Mouse (Mus musculus) E14TG2a.4 (cell line): Measurements from ENCODE around the gene Elf5.

Experiments used
- H3K27me3 ChIP-seq: 2 replicates; pipeline ENCODE4 v1.6.1; 2014; ENCODE audit warnings: low read length, control low read depth; ENCODE audit not compliant: insufficient read depth
- H3K36me3 ChIP-seq: 2 replicates; pipeline ENCODE4 v1.6.1; 2014; ENCODE audit warnings: low read length, control low read depth; ENCODE audit not compliant: insufficient read depth
- H3K4me1 ChIP-seq: replicated peaks from 2 replicates; pipeline ENCODE4 v1.6.1; 2014; ENCODE audit warnings: low read depth, low read length, control low read depth
- H3K4me3 ChIP-seq: replicated peaks from 2 replicates; pipeline ENCODE4 v1.5.1; 2014; ENCODE audit warnings: mild to moderate bottlenecking, low read length
- H3K9me3 ChIP-seq: 2 replicates; pipeline ENCODE4 v1.6.1; 2014; ENCODE audit warnings: low read length, control low read depth
- CTCF ChIP-seq: conservative IDR thresholded peaks from 2 replicates; pipeline ENCODE4 v1.5.1; 2014; ENCODE audit warnings: low read length
- NANOG ChIP-seq: IDR thresholded peaks from 2 replicates; pipeline ENCODE4 v1.6.1; 2014; ENCODE audit warnings: borderline replicate concordance, low read length, mixed read lengths
- POU5F1 ChIP-seq: IDR thresholded peaks from 2 replicates; pipeline ENCODE4 v1.6.1; 2014; ENCODE audit warnings: low read length, borderline replicate concordance

Gene Elf5

DNA sequence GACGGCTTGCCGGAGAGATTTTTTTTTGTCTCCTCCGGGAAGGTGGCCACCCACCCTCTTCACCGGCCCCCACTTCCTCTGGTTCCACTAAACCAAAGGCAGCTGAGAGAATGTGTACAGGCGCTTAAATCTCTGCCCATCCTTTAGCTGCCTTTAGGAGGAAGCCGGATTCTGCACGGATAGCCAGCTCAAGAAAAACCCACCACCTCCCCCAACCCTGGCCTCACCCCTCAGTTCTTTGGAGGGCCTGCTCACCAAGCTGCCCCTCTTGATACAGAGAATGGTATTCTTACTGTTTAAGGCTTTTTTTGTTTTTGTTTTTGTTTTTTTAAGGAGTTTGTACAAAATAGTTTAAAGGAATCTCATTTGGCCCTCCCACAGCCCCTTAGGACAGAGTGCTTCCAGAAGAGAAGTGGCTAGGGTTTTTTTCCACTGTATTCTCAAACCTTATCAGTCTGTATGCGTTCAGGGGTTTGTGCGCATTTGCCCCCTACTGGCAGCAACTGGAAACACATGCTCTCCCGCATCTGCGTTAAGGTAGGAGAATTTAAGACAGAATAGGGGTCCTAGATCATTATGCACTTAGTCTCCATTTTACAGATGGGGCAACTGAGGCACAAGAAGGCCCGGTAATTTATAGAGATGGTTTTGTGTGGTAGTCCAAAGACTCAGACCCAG, 13.0 kb downstream of the Elf5 start:
- no peak overlapping the region for H3K4me3 ChIP-seq
- TF ChIP-seq CTCF (peak; percentile 91), NANOG (no peak)
- H3K9me3 ChIP-seq: no peaks in the 10 kb centered on the region
- no peaks in the 10 kb centered on the region for H3K36me3 ChIP-seq
- H3K4me1 ChIP-seq: peaks cover 10% of the 10 kb centered on the region
- H3K27me3 ChIP-seq: peaks cover 12% of the 10 kb centered on the region

DNA sequence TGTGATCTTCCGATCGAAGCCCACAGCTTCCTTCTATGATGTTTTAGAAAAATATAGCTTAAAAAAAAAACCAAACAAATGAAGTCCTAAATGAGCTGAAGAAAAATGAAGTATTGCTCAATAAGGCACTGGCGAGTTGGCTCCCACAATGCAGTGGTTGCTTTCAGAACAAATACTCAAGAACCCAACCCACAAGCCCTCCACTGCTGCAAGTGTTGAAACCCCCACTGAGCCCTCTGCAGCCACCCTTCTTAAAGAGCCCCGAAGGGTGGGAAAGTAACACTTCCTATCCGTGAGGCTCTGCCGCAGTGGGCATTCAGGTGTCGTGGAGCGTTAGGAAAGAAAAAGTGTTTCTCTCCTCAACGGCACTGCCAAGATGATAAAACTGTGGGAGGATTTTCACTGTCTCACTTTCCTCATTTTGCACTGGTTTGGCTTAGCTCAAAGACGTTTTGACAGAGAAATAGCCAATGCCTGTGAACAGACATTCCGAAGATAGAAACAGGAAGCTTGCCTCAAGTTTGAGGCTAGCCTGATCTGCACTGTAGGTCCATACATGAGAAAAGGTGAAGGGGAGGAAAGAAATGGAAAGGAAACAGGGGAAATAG, 14.1 kb downstream of the Elf5 start:
- H3K4me1 ChIP-seq: peaks cover 10% of the 10 kb centered on the region
- no peaks in the 10 kb centered on the region for H3K9me3 ChIP-seq
- TF ChIP-seq CTCF (no peak), POU5F1 (no peak), NANOG (no peak)
- no peak overlapping the region for H3K4me3 ChIP-seq
- H3K36me3 ChIP-seq: no peaks in the 10 kb centered on the region
- H3K27me3 ChIP-seq: peaks cover 18% of the 10 kb centered on the region

DNA sequence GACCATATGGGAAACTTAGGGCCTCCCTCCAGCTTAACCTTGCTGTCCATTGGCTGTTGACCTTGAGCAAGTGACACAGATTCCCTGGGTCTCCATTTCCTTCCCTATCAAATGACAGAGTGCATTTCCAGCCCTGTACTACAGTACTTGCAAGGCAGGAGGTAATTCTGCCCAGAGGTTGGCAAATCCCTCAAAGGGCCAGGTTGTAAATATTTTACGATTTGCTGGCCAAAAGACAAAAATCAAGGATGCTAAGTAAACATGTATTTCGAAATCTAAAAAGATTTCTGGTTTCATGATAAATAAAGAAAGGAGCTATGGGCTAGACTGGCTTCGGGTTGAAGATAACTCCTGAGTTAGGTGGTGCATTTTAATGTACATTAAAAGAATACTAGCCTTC, 16.9 kb downstream of the Elf5 start:
- Histone ChIP-seq H3K36me3 (no peaks in the 10 kb centered on the region), H3K27me3 (peaks cover 17% of the 10 kb centered on the region), H3K9me3 (no peaks in the 10 kb centered on the region), H3K4me3 (no peak overlapping the region), H3K4me1 (peaks cover 10% of the 10 kb centered on the region)
- TF ChIP-seq POU5F1 (no peak), CTCF (no peak), NANOG (no peak)

DNA sequence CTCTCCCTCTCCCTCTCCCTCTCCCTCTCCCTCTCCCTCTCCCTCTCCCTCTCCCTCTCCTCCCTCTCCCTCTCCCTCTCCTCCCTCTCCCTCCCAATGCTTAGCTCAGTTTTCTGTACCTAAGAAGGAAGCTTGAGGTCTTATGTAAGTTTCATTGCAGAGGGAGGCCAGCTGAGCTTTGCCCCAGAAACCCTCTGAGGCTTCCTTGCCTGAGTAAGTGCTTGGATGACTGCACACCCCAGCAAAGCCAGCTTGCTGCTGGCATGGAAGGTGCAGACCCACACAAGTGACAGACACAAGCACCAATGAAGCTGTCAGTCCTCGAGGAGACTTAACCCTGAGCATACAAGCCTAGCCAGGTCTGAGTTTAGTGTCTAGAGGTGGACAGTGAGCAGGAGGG, 19.2 kb downstream of the Elf5 start:
- Histone ChIP-seq H3K9me3 (no peaks in the 10 kb centered on the region), H3K27me3 (peaks cover 14% of the 10 kb centered on the region), H3K4me1 (peaks cover under 1% of the 10 kb centered on the region; the same call in 1 of the 2 replicates), H3K4me3 (no peak overlapping the region), H3K36me3 (no peaks in the 10 kb centered on the region)
- TF ChIP-seq NANOG: no peak

DNA sequence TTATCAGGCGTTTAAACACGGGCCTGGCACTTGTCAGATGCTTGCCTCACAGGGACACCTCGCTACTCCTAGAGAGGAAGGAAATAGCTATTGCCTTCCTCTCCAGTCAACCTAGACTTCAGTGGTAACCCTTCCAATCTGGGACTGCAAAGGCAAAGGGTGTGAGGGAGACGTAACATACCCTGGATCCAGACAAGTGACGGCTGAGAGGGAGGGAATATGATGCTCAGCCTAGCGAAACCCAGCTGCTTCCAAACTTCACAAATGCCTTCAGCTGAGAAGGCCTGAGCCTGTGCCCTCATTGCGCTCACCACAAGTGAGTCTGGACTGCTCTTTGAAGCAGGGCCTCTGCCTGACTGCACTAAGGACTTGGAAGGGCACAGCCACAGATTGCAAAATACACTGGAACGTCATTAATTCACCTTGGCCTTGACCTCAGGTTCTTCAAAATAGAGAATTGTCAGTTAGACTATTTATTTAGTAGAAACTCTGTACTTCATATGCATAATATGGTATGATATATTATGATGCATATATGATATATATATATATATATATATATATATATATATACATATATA, 21.3 kb downstream of the Elf5 start:
- peaks cover 8% of the 10 kb centered on the region; the same call in 1 of the 2 replicates for H3K27me3 ChIP-seq
- TF ChIP-seq POU5F1: no peak
- no peak for TF ChIP-seq CTCF
- no peak for TF ChIP-seq NANOG
- no peak overlapping the region for H3K4me3 ChIP-seq
- peaks cover 7% of the 10 kb centered on the region; the same call in 1 of the 2 replicates for H3K4me1 ChIP-seq
- H3K9me3 ChIP-seq: no peaks in the 10 kb centered on the region
- H3K36me3 ChIP-seq: no peaks in the 10 kb centered on the region

DNA sequence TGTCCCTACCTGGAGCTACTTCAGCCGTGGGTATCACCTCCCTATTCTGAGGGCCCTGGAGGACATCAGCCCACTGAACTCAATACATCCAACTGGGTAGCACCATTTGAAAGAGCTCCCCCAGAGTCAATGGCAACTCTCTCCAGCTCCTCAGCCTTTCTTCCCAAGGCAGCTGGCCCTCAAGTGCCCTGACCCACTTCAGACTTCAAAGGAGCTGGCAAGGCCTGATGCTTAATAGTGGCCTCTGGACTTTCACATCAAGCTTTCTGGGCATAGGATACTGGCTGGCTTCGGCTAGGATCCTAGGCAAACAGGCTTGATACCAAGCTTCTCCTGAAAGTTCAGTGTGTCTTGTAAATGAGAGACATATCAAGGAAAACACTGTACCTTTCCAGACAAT, 23.6 kb downstream of the Elf5 start:
- Histone ChIP-seq H3K4me1 (peaks cover 7% of the 10 kb centered on the region; the same call in 1 of the 2 replicates), H3K9me3 (no peaks in the 10 kb centered on the region), H3K4me3 (no peak overlapping the region), H3K27me3 (peaks cover 5% of the 10 kb centered on the region; the same call in 1 of the 2 replicates), H3K36me3 (no peaks in the 10 kb centered on the region)
- TF ChIP-seq POU5F1: no peak
- TF ChIP-seq CTCF: no peak
- TF ChIP-seq NANOG: no peak

DNA sequence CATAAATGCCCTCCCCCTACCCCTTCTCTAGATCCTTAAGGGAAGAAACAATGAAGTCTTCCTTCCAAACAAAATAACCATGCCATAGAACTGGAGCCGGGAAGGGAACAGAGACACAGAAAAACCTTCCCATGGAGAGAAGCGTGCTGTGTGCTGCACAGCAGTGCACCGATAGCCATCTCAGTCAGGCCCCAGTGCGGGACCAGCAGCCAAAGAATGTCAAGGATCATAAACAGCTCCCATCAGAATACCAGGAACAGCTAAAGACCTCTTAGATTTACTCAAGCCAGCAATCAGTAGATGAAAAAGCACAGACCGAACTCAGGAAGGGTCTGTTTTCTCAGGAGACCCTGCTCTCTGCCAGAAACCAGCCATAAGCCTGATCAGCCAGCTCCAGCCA, 25.0 kb downstream of the Elf5 start:
- Histone ChIP-seq H3K4me1 (peaks cover 7% of the 10 kb centered on the region; the same call in 1 of the 2 replicates), H3K27me3 (0 out of 2 replicates have a peak, but pooled peaks cover 5% of the 10 kb centered on the region), H3K36me3 (no peaks in the 10 kb centered on the region), H3K9me3 (no peaks in the 10 kb centered on the region), H3K4me3 (no peak overlapping the region)
- TF ChIP-seq CTCF: no peak
- no peak for TF ChIP-seq NANOG
- no peak for TF ChIP-seq POU5F1

DNA sequence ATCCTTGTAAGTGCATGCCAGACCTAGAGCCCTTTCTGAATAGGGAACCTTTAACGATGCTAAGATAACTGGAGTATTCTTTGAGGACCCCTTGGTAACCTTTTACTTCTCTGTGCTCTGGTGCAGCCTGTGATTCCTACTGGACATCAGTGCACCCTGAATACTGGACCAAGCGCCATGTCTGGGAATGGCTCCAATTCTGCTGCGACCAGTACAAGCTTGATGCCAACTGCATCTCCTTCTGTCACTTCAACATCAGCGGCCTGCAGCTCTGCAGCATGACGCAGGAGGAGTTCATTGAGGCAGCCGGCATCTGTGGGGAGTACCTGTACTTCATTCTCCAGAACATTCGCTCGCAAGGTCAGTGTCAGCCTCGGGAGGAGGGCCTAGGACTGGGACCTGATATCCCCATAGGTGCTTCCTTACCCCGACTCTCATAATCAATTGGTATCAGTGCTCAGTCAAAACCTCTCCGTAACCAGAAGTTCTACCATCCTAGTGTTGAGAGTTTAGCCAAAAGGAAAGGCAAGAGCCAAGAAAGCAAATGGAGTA, 27.7 kb downstream of the Elf5 start:
- H3K9me3 ChIP-seq: no peaks in the 10 kb centered on the region
- peaks cover 7% of the 10 kb centered on the region; the same call in 1 of the 2 replicates for H3K4me1 ChIP-seq
- no peak overlapping the region for H3K4me3 ChIP-seq
- H3K27me3 ChIP-seq: 0 out of 2 replicates have a peak, but pooled peaks cover 9% of the 10 kb centered on the region
- TF ChIP-seq POU5F1 (no peak), CTCF (no peak), NANOG (no peak)
- no peaks in the 10 kb centered on the region for H3K36me3 ChIP-seq
